Mouse (Mus musculus) forebrain, embryonic 16.5 days (tissue): Measurements from ENCODE around the gene Phf21a. TPM values are rescaled to one million over a fixed set of nuclear protein-coding genes. Genes with fewer than 3 reads are reported as not detected.

Experiments used
- ATAC-seq: fragments of 200-750 bp; cut with Nextera tagmentation; 2 replicates; pipeline ENCODE4 v1.8.0; 2017; ENCODE audit warnings: mild to moderate bottlenecking, moderate library complexity
- H3K27ac ChIP-seq: fragments of 300-500 bp; sonication (generic); 2 replicates; pipeline ENCODE4 v1.5.1; 2014; ENCODE audit warnings: low read length, control low read depth
- H3K27me3 ChIP-seq: fragments of 300-500 bp; sonication (generic); replicated peaks from 2 replicates; pipeline ENCODE4 v1.6.1; 2014; ENCODE audit warnings: low read length; ENCODE audit not compliant: control insufficient read depth, insufficient read depth
- H3K36me3 ChIP-seq: fragments of 300-500 bp; sonication (generic); 2 replicates; pipeline ENCODE4 v1.6.1; 2014; ENCODE audit not compliant: control insufficient read depth, insufficient read depth
- H3K4me1 ChIP-seq: fragments of 300-500 bp; sonication (generic); replicated peaks from 2 replicates; pipeline ENCODE4 v1.6.1; 2014; ENCODE audit warnings: low read length; ENCODE audit not compliant: control insufficient read depth, insufficient read depth
- H3K4me2 ChIP-seq: fragments of 300-500 bp; sonication (generic); 2 replicates; pipeline ENCODE4 v1.6.1; 2014; ENCODE audit warnings: mild to moderate bottlenecking, low read length, control low read depth
- H3K4me3 ChIP-seq: fragments of 300-500 bp; sonication (generic); replicated peaks from 2 replicates; pipeline ENCODE4 v1.5.1; 2014; ENCODE audit warnings: mild to moderate bottlenecking, low read length, control low read depth
- H3K9ac ChIP-seq: fragments of 300-500 bp; sonication (generic); replicated peaks from 2 replicates; pipeline ENCODE4 v1.6.1; 2014; ENCODE audit warnings: low read depth, low read length, control low read depth
- H3K9me3 ChIP-seq: fragments of 300-500 bp; sonication (generic); 2 replicates; pipeline ENCODE4 v1.6.1; 2016; ENCODE audit warnings: low read length; ENCODE audit not compliant: control insufficient read depth
- WGBS: fragments of 180-500 bp; shearing (Covaris S2); extraction: QIAGEN DNeasy Blood & Tissue Kit; methylation state at CpG from one replicate; pipeline ENCODE4 v1.1.7; 2014; 5-methylcytosine and 5-hydroxymethylcytosine counted together
- polyA plus RNA-seq: library from polyadenylated mRNA; unstranded; fragments of >200 nt; fragmentation: Nextera tagmentation; extraction: Ambion mirVana; gene quantifications from 2 replicates; pipeline ENCODE4 v1.2.1, GENCODE M21; 2015

The Phf21a gene
- polyA plus RNA-seq, 1 experiment from 2014 or later = 43.5 TPM

- Histone ChIP-seq H3K36me3 (peaks cover 17% of the 10 kb centered on the region), H3K27ac (no peak overlapping the region), H3K27me3 (no peaks in the 10 kb centered on the region), H3K9ac (no peak overlapping the region), H3K4me1 (no peaks in the 10 kb centered on the region), H3K9me3 (no peaks in the 10 kb centered on the region), H3K4me2 (no peak overlapping the region), H3K4me3 (no peak overlapping the region)
- ATAC-seq = no peak
- 85% methylated on average over 9 of the region's 9 CpGs for WGBS
Measured at GRCm38 (mm10) chr2:92229973-92230372, 137.1 kb downstream of the Phf21a start.

- Histone ChIP-seq H3K9me3 (no peaks in the 10 kb centered on the region), H3K27me3 (no peaks in the 10 kb centered on the region), H3K9ac (no peak overlapping the region), H3K4me2 (no peak overlapping the region), H3K27ac (no peak overlapping the region), H3K4me3 (no peak overlapping the region), H3K36me3 (peaks cover 21% of the 10 kb centered on the region), H3K4me1 (no peaks in the 10 kb centered on the region)
- no peak for ATAC-seq
Measured at GRCm38 (mm10) chr2:92231706-92232105, 138.8 kb downstream of the Phf21a start.

- peaks cover 23% of the 10 kb centered on the region for H3K36me3 ChIP-seq
- 94% methylated on average over 5 of the region's 5 CpGs for WGBS
- H3K27me3 ChIP-seq = no peaks in the 10 kb centered on the region
- no peaks in the 10 kb centered on the region for H3K4me1 ChIP-seq
- ATAC-seq = no peak
- no peak overlapping the region for H3K27ac ChIP-seq
- H3K4me3 ChIP-seq = no peak overlapping the region
- no peak overlapping the region for H3K9ac ChIP-seq
- H3K9me3 ChIP-seq = no peaks in the 10 kb centered on the region
- H3K4me2 ChIP-seq = no peak overlapping the region
Measured at GRCm38 (mm10) chr2:92234768-92235332, 141.9 kb downstream of the Phf21a start.

GRCm38 (mm10) chr2:92240299-92240698, 147.4 kb downstream of the Phf21a start:
- no peak overlapping the region for H3K4me3 ChIP-seq
- WGBS = 96% methylated on average over 2 of the region's 2 CpGs

GRCm38 (mm10) chr2:92240816-92241215, 147.9 kb downstream of the Phf21a start:
- Histone ChIP-seq H3K27ac (no peak overlapping the region), H3K36me3 (peaks cover 14% of the 10 kb centered on the region), H3K4me3 (no peak overlapping the region), H3K27me3 (no peaks in the 10 kb centered on the region), H3K9ac (no peak overlapping the region), H3K9me3 (no peaks in the 10 kb centered on the region), H3K4me2 (no peak overlapping the region), H3K4me1 (no peaks in the 10 kb centered on the region)
- no peak for ATAC-seq
- WGBS = 93% methylated on average over 2 of the region's 2 CpGs

More at GRCm38 (mm10) chr2:92240299-92240698, 147.4 kb downstream of the Phf21a start:
- no peak for ATAC-seq
- no peak overlapping the region for H3K9ac ChIP-seq
- H3K27ac ChIP-seq = no peak overlapping the region
- no peaks in the 10 kb centered on the region for H3K4me1 ChIP-seq
- H3K36me3 ChIP-seq = peaks cover 14% of the 10 kb centered on the region
- no peaks in the 10 kb centered on the region for H3K9me3 ChIP-seq
- H3K4me2 ChIP-seq = no peak overlapping the region
- H3K27me3 ChIP-seq = no peaks in the 10 kb centered on the region

GRCm38 (mm10) chr2:92241317-92241716, 148.4 kb downstream of the Phf21a start:
- Histone ChIP-seq H3K4me2 (no peak overlapping the region), H3K4me1 (no peaks in the 10 kb centered on the region), H3K4me3 (no peak overlapping the region), H3K27ac (no peak overlapping the region), H3K9me3 (no peaks in the 10 kb centered on the region), H3K36me3 (peaks cover 13% of the 10 kb centered on the region), H3K27me3 (no peaks in the 10 kb centered on the region), H3K9ac (no peak overlapping the region)
- WGBS = 95% methylated on average over 3 of the region's 3 CpGs
- no peak for ATAC-seq

- Histone ChIP-seq H3K4me3 (no peak overlapping the region), H3K9me3 (no peaks in the 10 kb centered on the region), H3K36me3 (peaks cover 8% of the 10 kb centered on the region; the same call in 1 of the 2 replicates), H3K9ac (no peak overlapping the region), H3K4me2 (no peak overlapping the region), H3K27me3 (no peaks in the 10 kb centered on the region), H3K27ac (no peak overlapping the region), H3K4me1 (no peaks in the 10 kb centered on the region)
- no peak for ATAC-seq
- WGBS = 100% methylated on average over 1 of the region's 1 CpGs
Measured at GRCm38 (mm10) chr2:92246112-92246511, 153.2 kb downstream of the Phf21a start.

GRCm38 (mm10) chr2:92247711-92248110, 154.8 kb downstream of the Phf21a start:
- no peak overlapping the region for H3K9ac ChIP-seq
- no peaks in the 10 kb centered on the region for H3K4me1 ChIP-seq
- H3K36me3 ChIP-seq = peaks cover 6% of the 10 kb centered on the region; the same call in 1 of the 2 replicates
- no peaks in the 10 kb centered on the region for H3K9me3 ChIP-seq
- WGBS = 100% methylated on average over 2 of the region's 2 CpGs
- no peak for ATAC-seq
- no peaks in the 10 kb centered on the region for H3K27me3 ChIP-seq
- no peak overlapping the region for H3K4me2 ChIP-seq
- no peak overlapping the region for H3K27ac ChIP-seq
- H3K4me3 ChIP-seq = no peak overlapping the region

GRCm38 (mm10) chr2:92250472-92250871, 157.6 kb downstream of the Phf21a start:
- Histone ChIP-seq H3K27ac (no peak overlapping the region), H3K4me2 (no peak overlapping the region)

GRCm38 (mm10) chr2:92253777-92254176, 160.9 kb downstream of the Phf21a start:
- H3K36me3 ChIP-seq = no peaks in the 10 kb centered on the region
- WGBS = 91% methylated on average over 5 of the region's 5 CpGs
- no peak overlapping the region for H3K27ac ChIP-seq
- no peak for ATAC-seq
- peaks cover 7% of the 10 kb centered on the region for H3K4me1 ChIP-seq
- no peaks in the 10 kb centered on the region for H3K27me3 ChIP-seq
- H3K9ac ChIP-seq = no peak overlapping the region
- H3K4me2 ChIP-seq = no peak overlapping the region
- no peak overlapping the region for H3K4me3 ChIP-seq
- H3K9me3 ChIP-seq = no peaks in the 10 kb centered on the region

More at GRCm38 (mm10) chr2:92250472-92250871, 157.6 kb downstream of the Phf21a start:
- no peak overlapping the region for H3K9ac ChIP-seq
- H3K27me3 ChIP-seq = no peaks in the 10 kb centered on the region
- H3K4me3 ChIP-seq = no peak overlapping the region
- ATAC-seq = no peak
- H3K4me1 ChIP-seq = no peaks in the 10 kb centered on the region
- H3K9me3 ChIP-seq = no peaks in the 10 kb centered on the region
- 94% methylated on average over 2 of the region's 2 CpGs for WGBS
- H3K36me3 ChIP-seq = peaks cover 6% of the 10 kb centered on the region; the same call in 1 of the 2 replicates
